Mouse (Mus musculus) layer of hippocampus, adult 2 months (tissue): ENCODE data around the gene Rad51c. TPM values are rescaled to one million over a fixed set of nuclear protein-coding genes. Genes with fewer than 3 reads are reported as not detected.
"Not testable (repeated sequence)": the region's sequence is repeated elsewhere in the genome, so short reads cannot be mapped to it uniquely, and the experiment has no call there.

Experiments
- DNase-seq, 2 experiments: peaks; one replicate each; pipeline ENCODE4 v3.0.0; 2022; ENCODE audit warnings: low spot score in 2 of 2
- H3K27ac ChIP-seq: fragments of 200-600 bp; 2 replicates; pipeline ENCODE4 v1.8.1; 2022
- H3K4me3 ChIP-seq: fragments of 200-600 bp; 2 replicates; pipeline ENCODE4 v1.8.1; 2022; ENCODE audit warnings: mild to moderate bottlenecking
- CTCF ChIP-seq: fragments of 200-600 bp; conservative IDR thresholded peaks from 2 replicates; pipeline ENCODE4 v1.8.1; 2022; ENCODE audit warnings: antibody characterized with exemption, mild to moderate bottlenecking, moderate library complexity
- long read RNA-seq, 2 experiments: library from polyadenylated mRNA; stranded (forward); transcript quantifications; one replicate each; pipeline ENCODE4 v2.0.0; 2021; ENCODE audit warnings: borderline mapping rate in 2 of 2
- total RNA-seq, 2 experiments: library from RNA; stranded (reverse); gene quantifications; 2 replicates each; pipeline ENCODE4 v1.2.3; 2021

Gene Rad51c
- 1 to 10 TPM; 4.0 to 4.2 TPM for total RNA-seq
- long read RNA-seq, experiment 1, partial matches to known transcripts, result 1 of 6 reads
- long read RNA-seq, experiment 1, other reads (novel, unspliced or antisense), result 2 of 6 reads
- long read RNA-seq, experiment 2, partial matches to known transcripts, result 0 of 3 reads
- long read RNA-seq, experiment 2, other reads (novel, unspliced or antisense), result 0 of 3 reads

- no peak for TF ChIP-seq CTCF
- peak in 1 of 2 experiments; percentile 31 for DNase-seq
Measured at GRCm38 (mm10) chr11:87404876-87405275, at the start of gene Rad51c, which contains the start of gene Tex14. Gene Rad51c (minus strand): TSS chr11:87404954. Gene Tex14 (plus strand): TSS chr11:87405065.

GRCm38 (mm10) chr11:87454035-87454690 lies 49.4 kb upstream of the Rad51c start:
- Histone ChIP-seq H3K27ac (no peak overlapping the region), H3K4me3 (no peak overlapping the region)
- DNase-seq, result no peak
- no peak for TF ChIP-seq CTCF

More at GRCm38 (mm10) chr11:87404876-87405275, at the start of gene Rad51c, which contains the start of gene Tex14:
- Histone ChIP-seq H3K27ac (peak within 1 kb of the TSS; percentile 97), H3K4me3 (peak within 1 kb of the TSS; percentile 59)

GRCm38 (mm10) chr11:87453216-87454034 lies 48.7 kb upstream of the Rad51c start:
- Histone ChIP-seq H3K27ac (no peak overlapping the region), H3K4me3 (no peak overlapping the region)
- DNase-seq, result no peak
- no peak for TF ChIP-seq CTCF

- H3K27ac ChIP-seq, H3K4me3 ChIP-seq, DNase-seq: not testable (repeated sequence)
Measured at GRCm38 (mm10) chr11:87452779-87453178, 48.0 kb upstream of the Rad51c start.

GRCm38 (mm10) chr11:87449847-87450246 lies 45.1 kb upstream of the Rad51c start:
- TF ChIP-seq CTCF, result peak; percentile 15; the same call in 1 of the 2 replicates
- not testable (repeated sequence) for DNase-seq

GRCm38 (mm10) chr11:87449200-87449547 lies 44.4 kb upstream of the Rad51c start:
- DNase-seq, result no peak
- H3K27ac ChIP-seq, result peak overlapping the region; percentile 67
- TF ChIP-seq CTCF, result no peak

More at GRCm38 (mm10) chr11:87449847-87450246, 45.1 kb upstream of the Rad51c start:
- not testable (repeated sequence) for H3K27ac ChIP-seq, H3K4me3 ChIP-seq

GRCm38 (mm10) chr11:87448476-87449199 lies 43.9 kb upstream of the Rad51c start:
- peak overlapping the region; percentile 87 for H3K27ac ChIP-seq
- H3K4me3 ChIP-seq, result peak overlapping the region; percentile 58
- peak in 1 of 2 experiments; percentile 36 for DNase-seq

More at GRCm38 (mm10) chr11:87449200-87449547, 44.4 kb upstream of the Rad51c start:
- H3K4me3 ChIP-seq, result no peak overlapping the region

GRCm38 (mm10) chr11:87448081-87448475 lies 43.3 kb upstream of the Rad51c start:
- DNase-seq, result peak; percentile 83 to 91
- peak overlapping the region; percentile 87 for H3K27ac ChIP-seq
- H3K4me3 ChIP-seq, result peak overlapping the region; percentile 58

- no peak for DNase-seq
- Histone ChIP-seq H3K27ac (no peak overlapping the region), H3K4me3 (no peak overlapping the region)
- TF ChIP-seq CTCF, result no peak
Measured at GRCm38 (mm10) chr11:87447429-87447828, 42.7 kb upstream of the Rad51c start.

GRCm38 (mm10) chr11:87446159-87446558 lies 41.4 kb upstream of the Rad51c start:
- TF ChIP-seq CTCF, result no peak
- no peak overlapping the region for H3K4me3 ChIP-seq
- no peak for DNase-seq

GRCm38 (mm10) chr11:87445593-87445992 lies 40.8 kb upstream of the Rad51c start:
- DNase-seq, H3K4me3 ChIP-seq, H3K27ac ChIP-seq: not testable (repeated sequence)
- peak; percentile 49 for TF ChIP-seq CTCF

More at GRCm38 (mm10) chr11:87446159-87446558, 41.4 kb upstream of the Rad51c start:
- no peak overlapping the region for H3K27ac ChIP-seq

GRCm38 (mm10) chr11:87444735-87445428 lies 40.1 kb upstream of the Rad51c start:
- no peak for DNase-seq
- H3K4me3 ChIP-seq, result no peak overlapping the region
- no peak for TF ChIP-seq CTCF
- no peak overlapping the region for H3K27ac ChIP-seq

- not testable (repeated sequence) for DNase-seq, H3K27ac ChIP-seq, H3K4me3 ChIP-seq
Measured at GRCm38 (mm10) chr11:87444056-87444455, 39.3 kb upstream of the Rad51c start.
